Mouse (Mus musculus) central nervous system, embryonic 14 days (tissue): ENCODE measurements around the gene Tktl1. TPM values are rescaled to one million over a fixed set of nuclear protein-coding genes. Genes with fewer than 3 reads are reported as not detected.

Experiments
- polyA plus RNA-seq: library from polyadenylated mRNA; depleted of rRNA; stranded (reverse); fragments of >200 nt; gene quantifications from 2 replicates; pipeline ENCODE4 v1.2.3, GENCODE M21; 2012; rRNA removed

Tktl1 gene
- not detected in 2 replicates for polyA plus RNA-seq

DNA sequence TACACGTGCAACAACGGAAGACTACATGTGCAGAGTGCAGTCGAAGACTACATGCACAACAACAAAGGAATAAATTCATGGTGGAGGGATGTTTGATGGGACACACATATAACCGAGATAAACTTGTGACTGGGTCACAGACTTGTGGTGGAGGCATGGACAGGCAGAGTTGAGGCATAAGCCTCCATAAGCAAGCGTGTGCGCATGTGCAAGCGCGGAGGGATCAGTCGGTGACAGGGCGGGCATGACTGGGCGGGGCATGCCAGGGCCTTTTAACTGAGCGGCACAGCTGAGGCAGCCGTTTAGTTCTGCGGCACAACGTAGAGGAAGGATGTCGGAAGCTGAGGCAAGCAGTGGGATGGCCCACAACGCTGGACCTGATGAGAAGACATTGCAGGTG lies at the start of gene Tktl1:
TSS of gene Tktl1 (plus strand) at position 301 of the 400 bp plus-strand sequence.

DNA sequence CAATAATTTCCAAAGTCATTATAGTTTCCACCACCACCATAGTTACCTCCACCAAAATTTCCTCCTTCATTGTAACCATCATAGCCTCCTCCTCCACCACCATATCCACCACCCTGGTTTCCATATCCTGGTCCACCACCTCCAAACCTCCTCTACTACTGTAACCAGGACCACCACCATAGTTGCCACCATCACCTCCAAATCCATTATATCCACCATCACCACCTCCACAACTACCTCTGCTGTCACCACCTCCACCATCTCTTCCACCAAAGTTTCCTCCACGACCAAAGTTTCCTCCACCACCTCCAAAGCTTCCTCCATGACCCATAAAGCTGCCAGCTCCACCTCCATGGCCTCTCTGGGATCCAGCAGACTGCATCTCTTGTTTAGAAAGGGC lies 41.8 kb upstream of the Tktl1 start, which contains the start of gene Mecp2:
TSS of gene Mecp2 (minus strand) at position 101 of the 400 bp plus-strand sequence.

DNA sequence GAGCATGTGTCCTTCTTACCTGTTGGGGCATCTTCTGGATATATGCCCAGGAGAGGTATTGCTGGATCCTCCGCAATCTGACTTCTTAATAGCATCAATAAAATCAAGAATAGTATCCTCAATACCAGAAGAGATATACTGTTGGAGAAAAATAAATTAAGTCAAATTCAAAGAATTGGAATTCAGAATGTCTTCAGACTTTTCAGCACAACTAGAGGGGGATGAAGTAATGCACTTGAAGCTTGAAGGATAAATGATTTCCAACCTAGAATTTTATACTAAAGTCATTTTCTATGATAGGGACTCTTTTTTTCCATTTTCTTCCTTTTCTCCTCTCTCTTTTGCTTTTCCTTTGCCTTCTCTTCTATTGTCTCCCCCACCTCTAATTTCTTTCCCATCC lies 9.3 kb upstream of the Tktl1 start, which contains the start of gene Tex28:
TSS of gene Tex28 (minus strand) at position 101 of the 400 bp plus-strand sequence.

DNA sequence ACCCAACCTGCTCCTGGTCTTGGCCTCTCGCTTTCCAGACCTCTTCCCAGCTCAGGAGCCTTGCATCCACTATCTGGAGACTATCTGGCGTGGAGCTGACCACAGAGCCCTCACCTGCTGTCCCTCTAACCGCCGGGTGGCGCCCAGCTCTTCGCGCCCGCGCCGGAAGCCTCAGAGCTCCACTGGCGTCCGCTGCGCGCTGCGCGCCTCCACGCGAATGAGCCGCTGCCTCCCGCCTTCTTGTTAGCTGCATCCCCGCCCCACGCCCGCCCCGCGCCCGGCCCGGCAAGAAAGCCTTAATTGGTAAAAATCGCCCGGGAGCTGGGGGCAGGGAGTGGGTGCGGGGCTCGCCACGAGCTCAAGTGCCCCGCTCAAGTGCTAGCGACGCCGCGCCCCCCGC lies 72.6 kb downstream of the Tktl1 start, which contains the start of gene Flna:
TSS of gene Flna (minus strand) at position 206 of the 400 bp plus-strand sequence.

DNA sequence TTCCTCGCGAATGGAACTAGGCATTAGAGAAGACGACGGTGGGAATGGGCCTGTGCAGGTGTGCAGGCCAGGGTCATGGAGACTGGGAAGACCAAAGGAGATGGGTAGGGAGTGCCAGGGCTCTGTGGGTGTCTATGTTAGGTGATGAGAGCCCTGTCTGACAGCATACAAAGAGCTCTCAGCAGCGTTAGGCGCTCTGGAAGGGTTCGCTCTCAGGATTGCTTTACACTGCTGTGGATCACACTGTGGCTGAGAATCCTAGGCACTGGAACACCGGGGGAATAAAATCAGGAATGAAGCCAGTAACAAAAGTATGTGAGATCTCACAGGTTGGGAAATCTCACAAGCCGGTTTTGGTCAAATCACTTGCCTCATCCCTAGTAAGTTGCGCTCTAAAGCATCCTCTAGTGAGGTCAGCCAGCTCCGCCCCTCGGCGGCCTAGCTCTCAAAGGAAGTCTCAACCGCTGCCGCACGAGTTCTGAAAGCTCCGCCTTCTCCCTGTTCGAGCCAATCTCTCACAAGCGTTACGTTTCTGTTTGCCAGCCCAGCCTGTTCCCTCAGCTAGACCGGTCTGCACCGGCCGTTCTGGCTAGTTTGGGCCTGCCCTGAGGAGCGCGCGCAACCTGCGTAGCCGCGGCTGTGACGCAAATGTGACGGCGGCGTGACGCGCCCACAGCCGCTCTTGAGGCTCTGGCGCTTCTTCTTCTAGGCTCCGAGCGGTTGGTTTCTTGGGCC lies 77.3 kb downstream of the Tktl1 start, which contains the start of gene Emd:
TSS of gene Emd (plus strand) at position 535 of the 735 bp plus-strand sequence.

Other genes starting within 250 kb of the Tktl1 start
- gene Renbp, start 246.4 kb upstream of the Tktl1 start, polyA plus RNA-seq: 11.5 and 16.1 TPM in 2 replicates
- 71.4 and 72.6 TPM in 2 replicates for gene Hcfc1, start 210.9 kb upstream of the Tktl1 start, polyA plus RNA-seq
- 72.9 and 74.2 TPM in 2 replicates for gene Irak1, start 153.3 kb upstream of the Tktl1 start, polyA plus RNA-seq
- gene Opn1mw, start 49.8 kb upstream of the Tktl1 start, polyA plus RNA-seq: 0.13 TPM in 1 of 2 replicates, not detected in the other
- 25.4 and 27.4 TPM in 2 replicates for gene Mecp2, start 41.9 kb upstream of the Tktl1 start, polyA plus RNA-seq
- gene Tex28, start 9.4 kb upstream of the Tktl1 start, polyA plus RNA-seq: not detected in 2 replicates
- 442 and 468 TPM in 2 replicates for gene Flna, start 72.6 kb downstream of the Tktl1 start, polyA plus RNA-seq
- 87.2 and 92.3 TPM in 2 replicates for gene Emd, start 77.4 kb downstream of the Tktl1 start, polyA plus RNA-seq
- gene Rpl10, start 93.6 kb downstream of the Tktl1 start, polyA plus RNA-seq: 1,398 and 1,478 TPM in 2 replicates
- gene Taz, start 104.7 kb downstream of the Tktl1 start, polyA plus RNA-seq: 94.8 and 95.4 TPM in 2 replicates
- gene Dnase1l1, start 105.1 kb downstream of the Tktl1 start, polyA plus RNA-seq: 5.3 and 7.1 TPM in 2 replicates
- 262 and 275 TPM in 2 replicates for gene Atp6ap1, start 119.8 kb downstream of the Tktl1 start, polyA plus RNA-seq
- 1,288 and 1,327 TPM in 2 replicates for gene Gdi1, start 127.7 kb downstream of the Tktl1 start, polyA plus RNA-seq
- 48.8 and 49.0 TPM in 2 replicates for gene Fam50a, start 135.8 kb downstream of the Tktl1 start, polyA plus RNA-seq
- gene Plxna3, start 151.8 kb downstream of the Tktl1 start, polyA plus RNA-seq: 261 and 268 TPM in 2 replicates
- gene Lage3, start 176.4 kb downstream of the Tktl1 start, polyA plus RNA-seq: 87.3 and 99.6 TPM in 2 replicates
- gene Ubl4a, start 196.0 kb downstream of the Tktl1 start, polyA plus RNA-seq: 56.7 and 57.7 TPM in 2 replicates
- gene Slc10a3, start 196.1 kb downstream of the Tktl1 start, polyA plus RNA-seq: 5.7 and 7.1 TPM in 2 replicates
- 36.2 and 39.6 TPM in 2 replicates for gene Fam3a, start 216.0 kb downstream of the Tktl1 start, polyA plus RNA-seq
- 18.0 and 19.5 TPM in 2 replicates for gene Ikbkg, start 216.0 kb downstream of the Tktl1 start, polyA plus RNA-seq